Mouse (Mus musculus) cerebellum, postnatal 14 days (tissue): ENCODE results near the gene Shisa5.

ENCODE experiments used
- DNase-seq, 2 experiments: peaks; one replicate each; pipeline ENCODE4 v3.0.0; 2021; ENCODE audit warnings: mixed read lengths in 2 of 2

The Shisa5 gene

DNA sequence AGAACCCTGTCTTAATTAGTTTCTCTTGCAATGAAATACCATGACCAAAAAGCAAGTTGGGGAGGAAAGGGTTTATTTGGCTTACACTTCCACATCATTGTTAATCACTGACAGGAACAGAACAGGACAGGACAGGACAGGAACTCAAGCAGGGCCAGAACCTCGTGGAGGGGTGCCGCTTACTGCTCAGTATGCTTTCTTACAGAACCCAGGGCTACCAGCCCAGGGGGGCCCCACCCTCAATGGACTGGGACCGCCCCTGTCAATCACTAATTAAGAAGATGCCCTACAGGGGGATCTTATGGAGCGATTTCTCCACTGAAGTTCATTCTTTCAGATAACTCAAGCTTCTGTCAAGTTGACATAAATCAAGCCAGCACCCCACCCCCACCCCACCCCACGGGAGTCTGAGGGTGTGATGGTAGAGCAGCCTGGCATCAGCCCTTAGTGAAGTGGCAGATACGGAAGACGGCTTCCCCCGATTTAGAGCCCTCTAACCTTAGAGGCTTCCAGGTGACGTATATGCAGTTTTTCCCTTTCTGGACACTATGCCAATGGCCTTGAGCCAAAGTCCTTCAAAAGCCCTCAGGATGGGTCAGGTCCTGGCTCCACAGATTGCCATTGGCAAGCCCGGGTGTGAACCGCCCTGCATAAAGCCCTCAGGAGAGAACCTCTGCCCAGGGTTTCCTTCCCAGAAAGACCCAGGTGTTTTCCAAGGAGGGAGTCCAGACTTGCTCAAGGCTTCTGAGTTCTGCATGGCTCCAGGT is 55.6 kb downstream of the Shisa5 start:
- DNase-seq, result peak in 1 of 2 experiments; percentile 45

DNA sequence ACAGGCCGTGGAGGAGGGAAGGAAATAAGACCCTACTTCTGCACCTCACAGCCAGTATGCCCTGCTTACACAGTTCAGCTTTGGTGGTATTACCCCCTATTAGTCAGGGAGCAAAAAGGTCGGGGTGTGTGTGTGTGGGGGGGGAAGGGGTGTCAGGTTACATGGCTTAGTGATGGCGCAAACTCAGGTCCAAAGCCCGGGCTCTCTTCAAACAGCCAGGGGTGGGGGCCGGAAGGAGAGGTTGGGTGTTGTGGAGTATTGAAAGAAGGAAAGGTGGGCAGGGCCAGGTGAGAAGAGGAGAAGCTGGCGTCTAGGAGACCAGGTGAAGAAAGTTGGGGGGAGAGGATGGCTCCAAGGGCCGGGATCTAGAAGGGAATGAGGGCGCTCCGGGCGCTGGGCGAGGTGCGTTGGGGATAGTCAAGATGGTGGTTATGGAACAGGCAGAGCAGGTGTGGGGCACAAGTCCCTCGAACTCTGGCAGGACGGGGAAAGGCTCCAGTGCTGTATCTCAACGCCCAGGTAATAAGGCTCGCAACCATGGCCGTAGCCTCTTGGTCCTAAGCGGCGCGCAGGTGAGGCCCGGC is 56.3 kb downstream of the Shisa5 start:
- DNase-seq, result no peak

DNA sequence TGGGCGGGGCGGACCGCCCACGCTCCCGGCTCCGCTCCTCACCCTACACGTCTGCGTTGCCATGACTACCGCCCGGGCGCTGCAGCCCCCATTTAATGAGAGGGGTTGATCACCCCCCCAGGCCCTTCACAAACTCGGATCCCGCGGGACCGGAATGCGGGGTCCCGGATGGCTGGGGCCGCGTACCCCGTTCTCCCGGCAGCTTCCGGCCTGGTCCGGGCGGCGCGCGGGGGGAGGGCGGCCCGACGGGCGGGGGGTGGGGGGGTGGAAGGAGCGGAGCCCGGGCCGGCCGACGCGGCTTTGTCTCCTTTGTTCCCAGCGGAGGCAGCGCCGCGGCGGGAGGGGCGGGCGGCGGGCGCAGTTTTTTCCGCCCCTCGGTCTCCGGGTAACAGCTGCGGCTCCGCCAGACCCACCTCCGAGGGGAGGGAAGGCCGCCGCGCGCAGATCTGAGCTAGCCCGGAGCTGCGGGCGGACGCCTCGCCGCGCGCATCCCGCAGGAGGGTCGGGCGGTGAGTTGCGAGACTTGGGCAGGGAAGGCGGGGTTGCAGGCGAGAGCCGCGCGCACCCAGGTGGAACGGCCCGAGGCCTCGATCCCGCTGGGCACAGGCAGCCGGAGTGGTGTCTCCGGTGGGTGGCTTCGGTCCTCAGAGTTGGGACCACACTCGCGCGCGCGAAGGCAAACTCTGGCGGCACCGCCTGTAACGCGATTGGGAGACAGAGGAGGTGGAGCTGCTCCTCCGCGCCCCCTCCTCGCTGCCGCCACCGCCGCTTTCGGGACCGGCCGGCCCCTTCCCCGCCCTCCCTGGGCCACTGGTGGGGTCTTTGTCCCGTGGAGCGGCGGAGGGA is 57.0 kb downstream of the Shisa5 start, which contains the start of gene Plxnb1:
Gene Plxnb1, plus strand, starts transcription at position 253 of the 846 bp plus-strand sequence.
- peak; percentile 75 to 77 for DNase-seq

DNA sequence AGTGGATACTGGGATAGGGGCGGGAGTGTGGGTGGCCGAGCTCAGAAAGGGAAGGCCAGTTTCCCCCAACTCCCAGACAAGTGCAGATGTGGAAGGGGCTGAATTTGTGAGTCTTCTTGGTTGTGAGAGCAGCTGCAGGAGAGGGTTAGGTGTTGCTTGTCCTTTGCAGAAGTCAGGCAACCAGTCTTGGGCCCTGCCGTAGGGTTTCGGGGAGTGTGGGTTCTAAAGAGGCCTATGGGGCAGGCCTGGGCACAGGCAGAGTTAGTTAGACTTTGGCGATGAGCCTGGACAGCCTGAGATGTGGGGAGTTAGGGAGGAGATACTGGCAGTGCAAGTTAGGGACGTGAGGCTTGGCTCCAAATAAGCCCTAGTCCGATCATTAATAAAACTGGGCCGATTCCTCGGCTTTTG is 57.9 kb downstream of the Shisa5 start:
- peak in 1 of 2 experiments; percentile 11 for DNase-seq

DNA sequence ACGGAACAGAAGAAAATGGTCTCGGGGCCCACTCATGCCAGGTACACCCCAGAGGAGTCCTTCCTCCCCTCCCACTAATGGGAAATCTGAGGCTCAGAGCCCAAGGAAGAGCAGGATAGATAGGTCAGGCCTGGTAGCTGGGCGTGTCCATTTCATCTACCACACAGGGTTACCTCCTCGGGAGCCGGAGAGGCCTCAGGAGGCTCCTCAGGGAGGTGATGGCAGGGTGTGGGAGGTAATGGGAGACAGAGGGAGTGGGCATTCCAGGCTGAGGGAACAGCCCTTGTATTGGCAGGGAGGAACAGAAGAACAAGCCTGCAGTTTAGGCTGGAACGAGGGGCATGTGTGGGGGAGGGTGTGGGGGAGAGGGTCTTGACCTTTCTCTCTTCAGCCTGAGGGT is 58.5 kb downstream of the Shisa5 start:
- no peak for DNase-seq

DNA sequence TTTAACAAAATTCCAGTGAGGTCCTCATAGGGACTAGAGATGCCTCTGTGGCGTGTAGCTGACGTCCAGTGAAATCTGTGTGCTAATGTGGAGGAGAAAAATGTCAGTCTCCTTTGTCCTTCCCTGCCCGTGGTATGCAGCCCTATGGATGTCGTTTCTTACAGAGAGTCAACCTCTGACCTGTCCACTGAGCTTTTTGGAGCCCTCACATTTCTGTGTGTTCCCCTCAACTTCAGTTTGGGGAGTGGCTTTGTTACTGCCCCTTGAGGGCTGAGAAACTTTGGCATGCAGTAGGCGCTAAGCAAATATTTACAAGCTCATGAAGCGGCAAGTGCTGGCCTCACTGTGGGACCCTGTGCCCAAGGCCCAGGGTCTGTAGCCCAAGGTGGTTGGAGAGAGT is 58.9 kb downstream of the Shisa5 start:
- no peak for DNase-seq

DNA sequence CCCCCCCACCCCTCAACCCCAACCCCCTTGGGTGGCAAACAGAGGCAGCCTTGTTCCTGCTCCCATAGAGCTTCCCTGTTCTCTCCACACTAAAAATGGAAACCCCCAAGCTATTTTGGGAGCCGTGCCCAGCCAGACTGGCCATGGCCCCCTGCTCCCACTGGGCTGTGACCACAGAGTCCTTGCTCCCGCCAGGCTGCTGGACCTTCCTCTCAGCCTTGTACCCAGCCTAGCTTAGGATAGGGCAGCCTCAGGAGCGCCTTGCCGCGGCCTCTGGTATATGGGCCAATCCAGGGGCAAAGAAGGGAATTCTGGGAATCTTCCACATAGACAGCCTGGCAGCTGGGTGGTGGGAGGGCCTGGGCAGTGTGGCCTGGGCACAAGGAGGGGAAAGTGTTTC is 59.5 kb downstream of the Shisa5 start:
- DNase-seq, result peak; percentile 52 to 66

DNA sequence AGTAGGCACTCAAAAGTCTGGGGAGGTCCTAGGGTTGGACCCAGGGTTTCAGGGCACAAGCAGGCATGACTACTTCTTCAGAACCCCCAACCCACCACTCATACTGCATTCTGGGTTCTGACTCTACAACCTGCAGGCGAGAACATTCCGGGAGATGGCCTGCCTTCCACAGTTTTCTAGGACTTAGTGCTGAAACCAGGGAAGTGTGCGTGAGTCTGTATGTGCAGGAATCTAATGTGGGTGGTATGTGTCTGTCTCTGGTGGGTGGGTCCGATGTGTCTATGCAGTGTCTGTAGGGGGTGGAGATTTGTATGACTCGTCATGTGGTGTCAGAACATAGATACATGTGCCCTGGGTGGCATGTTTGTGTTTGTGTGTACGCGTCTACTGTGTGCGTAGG is 60.0 kb downstream of the Shisa5 start:
- no peak for DNase-seq

DNA sequence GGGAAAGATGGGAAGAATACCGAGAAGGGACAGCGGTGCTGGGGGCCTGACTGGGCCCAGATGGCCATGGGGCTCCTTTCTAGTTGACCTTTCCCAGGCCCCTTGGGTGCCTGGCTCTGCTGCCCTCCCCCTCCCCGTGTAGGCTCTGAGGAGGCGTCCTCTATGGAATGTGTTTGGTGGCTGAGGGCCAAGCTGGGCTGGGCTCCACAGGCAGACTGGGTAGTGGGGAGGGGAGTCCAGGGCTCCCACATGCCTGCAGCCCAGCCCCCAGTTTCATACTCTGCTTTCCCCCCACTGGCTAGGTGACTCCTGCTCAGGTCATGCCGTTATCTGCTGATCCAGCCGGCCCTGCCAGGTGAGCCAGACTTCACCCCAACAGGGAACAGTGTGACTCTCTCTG is 60.6 kb downstream of the Shisa5 start:
- peak in 1 of 2 experiments; percentile 44 for DNase-seq

DNA sequence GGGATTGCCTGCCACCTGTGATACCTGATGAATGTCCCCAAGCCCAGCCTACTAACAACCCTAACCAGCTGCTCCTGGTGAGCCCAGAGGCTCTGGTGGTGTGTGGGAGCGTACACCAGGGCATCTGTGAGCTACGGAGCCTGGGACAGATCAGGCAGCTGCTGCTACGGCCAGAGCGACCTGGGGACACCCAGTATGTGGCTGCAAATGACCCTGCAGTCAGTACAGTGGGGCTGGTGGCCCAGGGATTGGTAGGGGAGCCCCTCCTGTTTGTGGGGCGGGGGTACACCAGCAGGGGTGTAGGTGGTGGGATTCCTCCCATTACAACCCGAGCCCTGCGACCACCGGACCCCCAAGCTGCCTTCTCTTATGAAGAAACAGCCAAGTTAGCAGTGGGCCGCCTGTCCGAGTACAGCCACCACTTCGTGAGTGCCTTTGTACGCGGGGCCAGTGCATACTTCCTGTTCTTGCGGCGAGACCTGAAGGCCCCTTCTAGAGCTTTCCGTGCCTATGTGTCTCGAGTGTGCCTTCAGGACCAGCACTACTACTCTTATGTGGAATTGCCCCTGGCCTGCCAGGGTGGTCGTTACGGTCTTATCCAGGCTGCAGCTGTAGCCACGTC is 62.1 kb downstream of the Shisa5 start:
- DNase-seq, result no peak

DNA sequence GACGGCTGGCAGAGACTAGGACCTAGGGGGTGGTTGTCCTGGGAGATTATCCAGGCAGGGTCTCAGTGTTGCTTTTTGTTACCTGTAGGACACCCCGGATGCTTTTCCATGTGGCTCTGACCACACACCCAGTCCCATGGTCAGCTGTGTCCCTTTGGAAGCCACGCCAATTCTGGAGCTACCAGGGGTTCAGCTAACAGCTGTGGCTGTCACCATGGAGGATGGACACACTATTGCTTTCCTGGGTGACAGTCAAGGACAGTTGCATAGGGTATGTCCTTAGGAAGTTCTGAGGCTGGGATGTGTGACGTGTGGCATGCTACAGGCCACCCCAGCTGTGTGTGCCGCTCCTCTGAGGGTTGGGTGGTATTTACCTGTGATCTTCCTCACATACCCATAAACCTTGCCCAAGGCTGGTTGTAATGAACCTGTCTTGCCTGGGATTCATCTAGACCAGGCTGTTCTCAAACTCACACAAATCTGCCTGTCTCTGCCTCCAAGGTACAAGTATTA is 63.6 kb downstream of the Shisa5 start:
- DNase-seq, result no peak

DNA sequence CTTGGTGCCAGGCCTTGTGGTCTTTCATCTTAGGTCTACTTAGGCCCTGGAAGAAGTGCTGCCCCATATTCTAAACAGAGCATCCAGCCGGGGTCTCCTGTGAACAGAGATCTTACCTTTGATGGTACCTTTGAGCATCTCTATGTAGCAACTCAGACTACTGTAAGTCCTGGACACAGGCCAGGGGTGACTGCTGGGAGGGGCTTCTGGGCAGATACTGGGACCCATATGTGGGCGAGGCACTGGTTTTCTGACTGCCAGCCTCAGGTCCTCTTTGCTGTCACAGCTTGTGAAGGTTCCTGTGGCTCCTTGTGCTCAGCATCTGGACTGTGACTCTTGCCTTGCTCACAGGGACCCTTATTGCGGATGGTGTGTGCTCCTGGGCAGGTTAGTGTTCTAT is 64.2 kb downstream of the Shisa5 start:
- no peak for DNase-seq

DNA sequence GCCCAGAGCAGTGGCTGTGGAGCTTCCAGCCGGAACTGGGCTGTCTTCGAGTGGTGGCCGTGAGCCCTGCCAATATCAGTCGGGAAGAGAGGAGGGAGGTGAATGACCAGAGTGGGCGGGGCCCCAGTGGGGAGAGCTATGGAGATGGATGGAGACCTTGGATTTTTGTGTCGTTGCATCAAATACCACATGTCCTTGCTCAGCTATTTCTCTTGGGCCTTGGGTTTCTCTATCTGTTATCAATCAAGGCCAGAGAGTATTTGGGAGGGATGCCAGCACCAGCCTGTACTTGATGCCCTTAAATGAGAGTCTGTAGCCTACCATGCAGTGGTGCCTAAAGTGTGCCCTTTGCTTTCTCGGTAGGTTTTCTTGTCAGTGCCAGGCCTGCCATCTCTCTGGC is 64.9 kb downstream of the Shisa5 start:
- no peak for DNase-seq

DNA sequence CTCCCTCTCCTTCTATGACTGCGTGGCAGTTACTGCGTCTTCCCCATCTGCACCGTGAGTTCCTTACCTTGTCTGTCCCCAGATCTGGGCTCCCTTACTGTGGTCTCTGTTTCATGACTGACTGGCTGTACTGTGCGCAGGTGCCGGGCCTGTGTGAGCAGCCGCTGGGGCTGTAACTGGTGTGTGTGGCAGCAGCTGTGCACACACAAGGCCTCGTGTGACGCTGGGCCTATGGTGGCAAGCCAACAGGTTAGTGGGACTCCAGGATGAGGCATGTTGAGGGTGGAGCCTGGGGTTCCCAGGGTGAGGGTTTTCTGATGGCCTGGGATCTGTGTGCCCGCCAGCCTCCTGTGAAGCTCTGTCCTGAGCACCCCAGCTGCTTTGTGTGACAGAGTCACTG is 65.7 kb downstream of the Shisa5 start:
- DNase-seq, result no peak

DNA sequence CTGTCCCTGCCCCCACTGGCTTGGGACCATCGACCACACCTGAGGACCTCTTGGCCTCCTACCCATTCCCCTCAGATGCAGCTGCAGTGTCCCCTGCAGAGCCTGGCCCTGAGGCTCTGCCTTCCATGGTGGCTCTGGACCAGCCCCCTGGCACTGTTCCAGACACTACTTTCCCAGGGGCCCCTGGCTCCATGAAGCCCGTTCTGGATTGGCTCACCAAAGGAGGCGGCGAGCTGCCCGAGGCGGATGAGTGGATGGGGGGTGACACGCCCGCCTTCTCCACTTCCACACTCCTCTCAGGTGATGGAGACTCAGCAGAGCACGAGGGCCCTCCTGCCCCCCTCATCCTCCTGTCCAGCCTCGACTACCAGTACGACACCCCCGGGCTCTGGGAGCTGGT is 66.6 kb downstream of the Shisa5 start:
- peak in 1 of 2 experiments; percentile 46 for DNase-seq

DNA sequence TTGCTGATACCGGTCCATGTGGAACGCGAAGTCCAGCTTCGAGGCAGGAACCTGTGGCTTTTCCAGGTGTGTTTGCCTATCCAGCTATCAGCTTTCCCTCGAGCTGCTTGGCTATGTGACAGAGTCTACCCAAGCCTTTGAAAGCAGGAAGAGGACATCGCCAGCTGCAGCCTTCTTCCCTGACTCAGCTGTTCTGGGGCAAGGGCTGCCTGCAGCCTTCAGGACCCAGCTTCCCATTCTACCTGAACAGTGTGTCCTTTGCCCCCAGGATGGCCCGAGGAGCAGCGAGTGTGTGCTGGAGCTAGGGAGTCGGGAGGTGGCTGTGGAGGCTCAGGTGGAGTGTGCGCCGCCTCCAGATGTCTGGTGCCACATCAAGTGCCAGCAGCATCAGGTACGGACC is 67.3 kb downstream of the Shisa5 start:
- no peak for DNase-seq

DNA sequence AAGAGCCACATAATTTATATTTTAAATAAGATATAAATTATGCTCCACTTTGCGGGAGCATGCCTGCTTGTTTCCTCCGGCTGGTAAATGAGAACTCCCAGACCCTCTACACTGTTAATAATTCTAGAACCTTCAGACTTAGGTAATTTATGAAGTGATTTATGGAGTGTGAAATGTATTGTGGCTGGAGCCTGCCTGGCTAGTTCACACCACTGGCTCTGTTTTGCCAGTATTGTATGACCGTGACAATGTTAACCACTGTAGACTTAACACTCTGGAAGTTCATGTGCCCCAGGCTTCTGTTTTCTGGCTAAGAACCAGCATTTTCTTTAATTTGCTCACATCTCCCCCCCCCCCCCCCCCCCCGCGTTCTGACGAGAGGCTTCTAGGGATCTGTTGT is 69.0 kb downstream of the Shisa5 start:
- DNase-seq, result no peak
